Mouse (Mus musculus): ENCODE results near the gene Kpna2.

- no peak for TF ChIP-seq CTCF (IDR thresholded peaks at IDR 0.05; ENCODE audit: control insufficient read depth, insufficient read depth, insufficient read length)
- no peak for TF ChIP-seq USF1 (IDR thresholded peaks at IDR 0.05; ENCODE audit: low read depth)
Measured at GRCm38 (mm10) chr11:107005538-107005937, 6.2 kb upstream of the Kpna2 start.

Data from C2C12 (cell line).